Mouse (Mus musculus): ENCODE measurements around the gene Ell.

The Ell gene

GRCm38 (mm10) chr8:70534281-70534680, 5.0 kb upstream of the Ell start:
- in situ Hi-C loops (cut with MboI, MseI) = no loop called here

DNA sequence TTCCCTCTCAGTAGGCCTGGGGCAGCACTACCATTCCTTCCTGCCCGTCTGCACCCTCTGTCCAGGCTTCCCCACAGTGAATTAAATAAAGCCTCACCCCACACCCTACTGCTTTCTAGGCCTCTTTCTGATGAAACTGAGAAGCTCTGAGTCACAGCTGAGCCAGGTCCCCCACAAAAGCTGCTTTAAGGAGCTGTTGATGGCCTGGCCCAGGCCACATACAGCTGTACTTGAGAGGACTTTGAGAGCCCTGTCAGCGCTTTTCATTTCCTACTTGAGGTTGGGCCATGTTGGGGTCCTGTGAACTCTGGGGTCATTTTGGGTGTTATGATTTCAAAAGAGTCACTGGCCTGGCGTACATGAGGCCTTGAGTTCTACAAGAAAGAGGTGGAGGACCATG, 4.0 kb upstream of the Ell start:
- in situ Hi-C loops (cut with MboI, MseI) = no loop called here

- in situ Hi-C loops (cut with MboI, MseI) = no loop called here
Measured at GRCm38 (mm10) chr8:70535701-70536100, 3.6 kb upstream of the Ell start.

- in situ Hi-C loops (cut with MboI, MseI) = no loop called here
Measured at GRCm38 (mm10) chr8:70538024-70538579, 1.2 kb upstream of the Ell start.

GRCm38 (mm10) chr8:70538633-70539076, 602 bp upstream of the Ell start:
- in situ Hi-C loops (cut with MboI, MseI) = no loop called here

GRCm38 (mm10) chr8:70540013-70540506, 803 bp downstream of the Ell start:
- in situ Hi-C loops (cut with MboI, MseI) = no loop called here

DNA sequence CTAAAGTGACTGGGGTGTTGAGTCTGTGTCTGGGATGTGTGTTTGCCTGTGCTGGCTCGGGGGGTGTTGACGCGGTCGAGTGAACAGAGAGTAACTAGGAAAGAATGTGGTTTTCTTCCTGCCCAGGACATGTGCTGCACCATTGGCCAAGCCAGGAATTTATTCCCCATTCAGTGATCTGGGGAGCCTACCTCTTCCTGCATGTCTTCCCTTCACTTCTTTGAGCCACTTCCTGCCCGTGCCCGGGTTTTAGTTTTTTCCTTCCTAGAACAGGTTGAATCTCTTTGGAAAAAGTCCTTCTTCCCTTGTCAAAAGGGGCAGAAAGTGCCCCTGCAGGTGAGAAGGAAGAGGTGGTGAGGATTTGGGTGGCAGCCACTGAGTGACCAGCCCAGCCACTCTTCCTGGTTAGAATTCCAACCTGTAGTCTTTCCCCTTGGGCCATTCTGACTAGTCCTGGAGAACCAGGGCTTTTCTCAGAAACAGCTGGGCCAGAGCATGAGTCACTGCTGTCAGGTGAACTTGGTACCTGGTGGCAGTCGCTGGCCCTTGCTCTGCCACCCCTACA, 1.3 kb downstream of the Ell start:
- in situ Hi-C loops (cut with MboI, MseI) = no loop called here

DNA sequence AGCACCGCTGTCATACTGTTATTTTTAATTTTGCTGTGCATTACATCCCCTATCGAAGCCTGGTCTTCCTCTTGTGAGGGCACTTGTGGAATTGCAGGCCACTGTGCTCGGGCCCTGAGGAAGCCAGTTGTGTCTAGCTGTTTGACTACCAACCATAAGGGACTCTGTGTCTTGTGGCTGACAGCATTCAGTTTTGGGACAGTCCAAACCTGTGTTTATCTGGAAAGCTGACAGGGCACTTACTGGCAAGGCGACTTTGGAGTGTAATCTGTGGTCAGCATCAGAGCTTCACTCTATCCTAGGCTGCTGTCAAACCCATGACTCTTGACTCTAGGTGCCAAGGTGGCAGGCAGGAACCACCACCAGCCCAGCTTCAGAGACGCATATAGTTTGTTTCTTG, 1.8 kb downstream of the Ell start:
- in situ Hi-C loops (cut with MboI, MseI) = no loop called here

DNA sequence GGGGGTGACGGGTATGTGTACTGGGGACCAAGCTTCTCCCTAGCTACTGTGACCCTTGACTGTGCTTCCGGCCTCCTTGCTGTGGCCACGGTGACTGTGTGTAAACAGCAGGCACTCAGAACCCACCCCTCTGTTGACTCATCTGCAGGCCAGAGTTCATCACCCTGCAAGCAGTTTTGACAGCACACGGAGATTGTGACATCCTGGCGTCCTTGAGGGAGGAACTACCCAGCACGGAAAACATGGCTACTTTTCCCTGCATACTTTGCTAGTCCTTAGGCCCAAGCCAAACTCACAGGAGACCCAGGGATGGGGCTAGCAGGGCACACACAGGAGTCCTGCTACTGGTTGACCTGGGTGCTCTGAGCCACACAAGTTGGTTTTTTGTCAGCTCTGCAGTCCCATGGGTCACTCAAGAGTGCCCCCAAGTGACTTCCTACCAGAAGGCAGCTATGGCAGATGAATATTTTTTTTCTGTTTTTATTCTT, 5.0 kb downstream of the Ell start:
- in situ Hi-C loops (cut with MboI, MseI) = no loop called here

- in situ Hi-C loops (cut with MboI, MseI) = no loop called here
Measured at GRCm38 (mm10) chr8:70546412-70546811, 7.2 kb downstream of the Ell start.

DNA sequence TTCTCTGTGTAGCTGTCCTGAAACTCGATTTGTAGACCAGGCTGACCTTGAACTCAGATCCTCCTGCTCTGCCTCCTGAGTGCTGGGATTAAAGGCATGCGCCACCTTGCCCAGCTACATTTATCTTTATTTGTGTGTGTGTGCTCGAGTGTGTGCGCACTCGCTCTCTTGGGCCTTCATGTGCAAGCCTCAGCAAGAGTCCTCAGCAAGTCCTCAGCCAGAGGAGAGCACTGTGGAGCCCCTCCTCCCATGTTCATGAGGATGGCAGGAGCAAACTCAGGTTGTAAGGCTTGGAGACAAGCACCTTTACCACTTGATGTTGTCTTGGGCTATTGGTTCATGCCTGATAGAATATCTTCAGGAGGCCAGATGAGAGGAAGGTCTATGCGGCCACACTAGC, 8.5 kb downstream of the Ell start:
- in situ Hi-C loops (cut with MboI, MseI) = no loop called here

GRCm38 (mm10) chr8:70549412-70550184, 10.3 kb downstream of the Ell start:
- in situ Hi-C loops (cut with MboI, MseI) = loop anchor here (5.0 kb wide), 2 partner anchors 38 to 88 kb away; no protein-coding TSS in a partner anchor

GRCm38 (mm10) chr8:70551558-70552161, 12.4 kb downstream of the Ell start:
- in situ Hi-C loops (cut with MboI, MseI) = loop anchor here (5.0 kb wide), 2 partner anchors 36 to 86 kb away; no protein-coding TSS in a partner anchor

DNA sequence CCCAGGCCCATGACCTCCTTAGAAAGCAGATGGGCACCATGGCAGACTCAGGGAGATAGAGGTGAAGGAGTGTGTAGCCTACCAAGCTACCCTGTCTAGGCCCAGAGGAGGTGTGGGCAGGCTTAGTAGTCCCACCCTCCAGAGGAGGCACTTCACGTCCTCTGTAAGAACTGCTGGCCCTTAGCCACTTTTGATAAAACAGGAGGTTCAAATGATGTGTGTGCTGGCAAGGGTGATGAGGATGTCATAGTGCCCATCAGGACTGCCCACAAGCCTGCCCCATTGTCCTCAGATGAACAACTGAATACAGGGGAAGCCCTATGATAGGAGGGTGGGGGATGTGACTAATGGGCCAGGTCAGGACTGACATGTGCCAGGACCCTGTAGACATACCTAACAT, 13.6 kb downstream of the Ell start:
- in situ Hi-C loops (cut with MboI, MseI) = loop anchor here (5.0 kb wide), 2 partner anchors 34 to 84 kb away; no protein-coding TSS in a partner anchor

- in situ Hi-C loops (cut with MboI, MseI) = loop anchor here (5.0 kb wide), 2 partner anchors 34 to 84 kb away; no protein-coding TSS in a partner anchor
Measured at GRCm38 (mm10) chr8:70553740-70554139, 14.5 kb downstream of the Ell start.

GRCm38 (mm10) chr8:70555079-70555747, 16.0 kb downstream of the Ell start:
- in situ Hi-C loops (cut with MboI, MseI) = no loop called here

- in situ Hi-C loops (cut with MboI, MseI) = no loop called here
Measured at GRCm38 (mm10) chr8:70558334-70558733, 19.1 kb downstream of the Ell start.

- in situ Hi-C loops (cut with MboI, MseI) = no loop called here
Measured at GRCm38 (mm10) chr8:70558983-70559382, 19.7 kb downstream of the Ell start.

DNA sequence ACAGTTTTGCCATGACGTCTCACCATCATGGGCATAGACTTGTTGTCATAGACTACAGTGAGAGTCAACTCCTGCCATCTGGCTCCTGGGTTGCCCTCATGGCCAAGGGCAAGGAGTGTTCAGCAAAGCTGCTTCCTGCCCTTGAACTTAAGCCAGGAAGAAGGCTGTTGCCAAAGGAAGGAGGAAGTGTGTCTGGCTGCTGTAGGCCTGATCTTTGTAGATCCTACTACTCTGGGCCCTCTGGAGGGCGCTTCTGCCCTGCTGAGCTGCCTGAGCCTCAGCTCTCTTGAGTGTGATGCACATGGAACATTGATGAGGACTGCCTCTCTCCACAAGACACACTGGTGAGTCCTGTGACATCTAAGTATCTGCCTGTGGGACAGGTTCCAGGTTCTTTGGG, 20.8 kb downstream of the Ell start:
- in situ Hi-C loops (cut with MboI, MseI) = no loop called here

DNA sequence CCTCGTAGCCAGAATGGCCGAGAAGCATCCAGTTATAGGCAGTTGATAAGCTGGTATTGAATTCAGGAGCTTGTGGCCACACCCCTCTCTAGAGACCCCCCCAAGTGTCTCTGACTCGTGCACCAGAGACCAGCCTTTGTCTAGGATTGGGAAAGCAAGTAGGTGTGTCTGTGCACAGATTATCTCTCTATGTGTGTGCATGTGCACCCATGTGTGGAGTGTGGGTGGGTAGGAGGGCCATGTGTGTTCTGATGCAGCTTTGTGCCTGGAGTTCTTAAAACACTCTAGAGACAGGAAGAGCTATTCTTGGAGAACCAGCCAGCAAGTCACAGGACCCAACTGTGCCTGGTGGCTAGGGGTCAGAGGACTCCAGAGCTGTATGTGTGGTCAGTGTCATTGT, 21.3 kb downstream of the Ell start:
- in situ Hi-C loops (cut with MboI, MseI) = no loop called here

DNA sequence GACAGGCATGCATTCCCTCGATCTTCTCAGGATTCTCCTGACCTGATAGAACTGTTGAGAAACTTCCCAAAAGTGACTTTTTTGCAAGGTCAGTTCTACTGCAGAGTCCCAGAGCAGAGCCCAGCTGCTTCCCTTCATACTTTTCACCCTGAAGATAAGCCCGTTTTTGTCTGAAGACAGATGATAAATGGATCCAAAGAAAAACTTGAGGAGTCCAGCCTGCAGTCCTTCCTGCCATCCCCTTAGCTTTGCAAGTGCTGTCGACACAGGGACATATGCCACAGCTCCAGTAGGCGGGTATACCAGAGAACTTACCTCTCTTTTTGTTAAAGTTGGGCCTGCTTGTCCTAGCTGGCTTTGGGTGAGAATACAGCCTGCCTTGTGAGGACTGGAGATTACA, 22.1 kb downstream of the Ell start:
- in situ Hi-C loops (cut with MboI, MseI) = no loop called here
